Mouse (Mus musculus) bone marrow macrophage, adult 2 months (primary cell): ENCODE measurements at regions not wholly inside any gene's neighbourhood (a gene's known extent, or its start where the extent isn't known, plus 50 kb on each side); places are given as distances from the start of the nearest gene placed in this dataset.

Experiments used
- CTCF ChIP-seq: IDR thresholded peaks from 2 replicates; pipeline ENCODE4 v1.5.1; 2012; ENCODE audit warnings: low read depth, mild to moderate bottlenecking, low read length, moderate library complexity
- POLR2A ChIP-seq: IDR thresholded peaks from 2 replicates; pipeline ENCODE4 v1.6.1; 2012; ENCODE audit warnings: mild to moderate bottlenecking, low read depth, low read length, borderline replicate concordance

DNA sequence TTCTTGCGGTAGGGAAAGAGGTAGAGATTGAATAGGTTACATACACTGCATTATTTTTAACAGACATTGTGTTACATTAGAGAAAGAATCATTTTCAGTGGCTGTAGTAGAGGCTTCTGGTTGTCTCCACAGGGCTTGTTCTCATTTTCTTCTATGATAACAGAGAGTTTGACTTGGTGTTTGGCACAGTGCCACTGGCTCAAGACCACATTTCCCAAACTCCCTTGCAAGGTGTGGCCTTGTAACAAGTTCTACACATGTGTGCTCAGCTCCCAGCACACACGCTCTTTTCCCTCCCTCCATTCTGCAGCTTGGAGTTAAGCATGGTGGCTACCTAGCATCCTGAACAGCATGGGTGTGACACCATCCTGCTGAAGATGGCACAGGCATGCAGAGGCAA lies 252.2 kb downstream of the Spry2 start:
- TF ChIP-seq CTCF (no peak), POLR2A (no peak)
